Mouse (Mus musculus) regulatory T cell (primary cell): ENCODE results near the gene Aifm1.
"Not testable (repeated sequence)": the region's sequence is repeated elsewhere in the genome, so short reads cannot be mapped to it uniquely, and the experiment has no call there.

Experiments used
- in situ Hi-C: fragments of 300-600 bp; cut with MboI, MseI; formaldehyde crosslinking; loops from one replicate; pipeline ENCODE4 v1.15.1; 2025; ENCODE audit warnings: high pct_unique_total_duplicates

The Aifm1 gene

DNA sequence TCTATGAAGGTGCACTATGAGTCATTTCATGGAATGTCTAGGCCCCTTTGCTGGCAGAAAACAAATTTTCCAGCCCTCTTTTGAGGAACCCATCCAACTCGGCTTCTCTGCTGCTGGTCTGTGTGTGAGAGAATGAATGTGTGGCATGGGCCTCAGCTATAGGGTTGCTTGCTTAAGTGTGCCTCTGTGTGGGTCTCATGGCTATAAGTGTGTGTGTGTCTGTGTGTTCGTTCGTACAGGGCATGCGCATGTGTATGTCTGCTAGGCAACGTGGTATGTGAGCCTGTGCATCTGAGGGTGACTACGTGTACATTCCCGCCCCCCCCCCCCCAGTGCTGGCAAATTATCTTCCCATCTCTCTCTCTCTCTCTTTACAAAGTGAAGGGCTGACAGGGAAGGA is 52.9 kb downstream of the Aifm1 start:
- in situ Hi-C loops: no loop called here

DNA sequence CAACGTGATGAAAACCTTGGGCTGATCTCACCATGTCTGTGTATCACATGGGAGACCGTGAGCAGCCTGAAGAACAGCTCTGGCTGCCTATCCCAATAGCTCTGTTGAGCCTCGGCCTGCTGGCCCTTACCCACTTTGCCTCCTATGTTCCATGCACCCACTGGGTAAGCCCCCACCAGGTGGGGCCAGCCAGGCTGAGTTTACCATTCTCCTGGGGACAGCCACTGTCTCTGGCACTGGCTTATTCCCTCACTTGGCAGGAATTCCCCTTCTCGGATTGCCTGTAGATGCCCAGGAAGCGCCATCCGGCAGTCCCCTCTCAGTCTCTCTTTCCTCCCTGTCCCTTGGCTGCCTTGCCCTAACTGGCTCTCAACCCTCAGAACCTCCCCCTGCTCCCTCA is 56.4 kb downstream of the Aifm1 start:
- in situ Hi-C loops: loop anchor here (5.0 kb wide), 1 partner anchor 35 kb away; no protein-coding TSS in a partner anchor

- in situ Hi-C loops: loop anchor here (5.0 kb wide), 1 partner anchor 33 kb away; no protein-coding TSS in a partner anchor
Measured at GRCm38 (mm10) chrX:48455018-48455417, 58.3 kb downstream of the Aifm1 start.

- in situ Hi-C loops: no loop called here
Measured at GRCm38 (mm10) chrX:48454495-48454878, 58.9 kb downstream of the Aifm1 start.

- in situ Hi-C loops: no loop called here
Measured at GRCm38 (mm10) chrX:48453736-48454494, 59.4 kb downstream of the Aifm1 start.

- in situ Hi-C loops: no loop called here
Measured at GRCm38 (mm10) chrX:48452931-48453673, 60.3 kb downstream of the Aifm1 start.

DNA sequence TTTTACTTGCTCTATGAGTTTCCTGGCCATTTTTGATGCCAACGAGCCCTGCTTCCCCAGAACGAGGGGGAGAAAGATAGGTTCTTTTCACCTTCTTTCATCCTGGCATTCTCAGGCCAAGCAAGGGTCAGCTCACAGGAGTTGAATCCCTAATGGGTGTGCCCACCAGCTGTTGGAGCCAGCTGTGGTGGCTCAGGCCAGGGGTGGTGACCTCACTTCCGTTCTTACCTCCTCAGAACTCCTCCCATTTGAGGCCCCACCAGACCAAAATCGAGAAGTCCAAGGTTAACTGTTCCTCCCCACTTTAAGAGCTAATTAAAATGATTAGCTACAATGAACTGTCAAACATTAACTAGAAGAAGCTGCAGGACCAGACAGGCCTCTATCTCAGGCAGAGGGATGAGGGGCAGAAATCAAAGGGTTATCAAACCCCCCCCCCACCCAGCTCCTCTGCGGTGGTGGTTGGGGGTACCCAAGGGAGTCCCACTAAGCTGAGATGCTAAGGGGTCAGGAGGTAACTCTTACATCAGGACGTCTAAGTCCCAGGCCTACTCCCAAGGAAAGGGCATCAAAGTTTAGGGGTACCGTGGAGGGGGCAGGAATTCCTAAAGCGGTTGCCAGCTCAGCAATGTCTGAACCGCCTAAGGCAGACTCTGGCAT is 61.0 kb downstream of the Aifm1 start:
- in situ Hi-C loops: no loop called here

- in situ Hi-C loops: no loop called here
Measured at GRCm38 (mm10) chrX:48449646-48450045, 63.7 kb downstream of the Aifm1 start.

DNA sequence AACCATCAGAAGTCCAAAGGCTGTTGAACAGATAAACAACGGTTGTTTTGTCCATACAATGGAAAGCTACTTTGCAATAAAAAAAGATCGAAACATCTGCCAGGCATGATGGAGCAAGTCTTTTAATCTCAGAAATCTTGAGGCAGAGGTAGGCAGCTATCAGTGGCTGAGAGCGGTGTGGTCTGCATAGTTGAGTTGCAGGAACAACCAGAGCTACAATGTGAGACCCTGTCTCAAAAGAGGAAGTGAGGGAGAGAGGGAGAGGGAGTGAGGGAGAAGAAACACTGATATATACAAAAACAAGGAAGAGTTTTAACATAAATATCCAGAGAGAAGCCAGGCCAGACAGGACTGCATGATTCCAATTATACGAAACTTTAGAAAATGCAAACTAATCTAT is 68.7 kb downstream of the Aifm1 start:
- in situ Hi-C loops: no loop called here

GRCm38 (mm10) chrX:48441954-48442353 is 71.4 kb downstream of the Aifm1 start:
- in situ Hi-C loops: no loop called here

- in situ Hi-C loops: no loop called here
Measured at GRCm38 (mm10) chrX:48441548-48441947, 71.8 kb downstream of the Aifm1 start.

DNA sequence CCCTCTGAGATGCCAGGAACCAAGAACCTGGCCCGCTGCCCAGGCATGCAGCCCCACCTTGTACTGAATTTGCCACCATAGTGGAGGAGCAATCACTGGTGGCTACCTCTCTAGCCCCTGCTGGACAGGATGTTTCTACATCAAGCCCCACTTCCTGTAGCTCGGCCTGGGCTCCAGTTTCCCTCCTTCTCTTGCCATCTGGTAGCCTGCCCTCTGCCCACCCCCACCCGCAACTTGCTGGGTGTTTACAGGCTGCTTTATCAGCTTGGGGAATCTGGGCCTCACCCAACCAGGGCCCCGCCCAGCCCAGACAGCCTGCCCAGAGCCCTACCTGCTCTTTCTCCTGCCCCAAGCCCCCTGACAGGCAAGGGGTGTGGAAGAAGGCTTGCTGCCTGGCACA is 74.3 kb downstream of the Aifm1 start:
- in situ Hi-C loops: no loop called here

DNA sequence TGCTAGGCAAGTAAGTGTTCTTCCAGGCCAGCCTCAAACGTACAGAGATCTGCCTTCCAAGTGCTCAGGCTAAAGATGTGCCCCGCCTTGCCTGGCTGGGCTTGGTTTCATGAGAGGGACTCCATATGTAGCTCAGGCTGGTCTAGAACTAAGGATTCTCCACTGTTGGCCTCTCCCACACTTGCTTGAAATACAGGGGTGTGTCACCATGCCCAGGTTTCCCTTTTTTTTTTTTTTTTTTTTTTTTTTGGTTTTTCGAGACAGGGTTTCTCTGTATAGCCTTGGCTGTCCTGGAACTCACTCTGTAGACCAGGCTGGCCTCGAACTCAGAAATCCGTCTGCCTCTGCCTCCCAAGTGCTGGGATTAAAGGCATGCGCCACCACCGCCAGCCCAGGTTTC is 77.3 kb downstream of the Aifm1 start:
- in situ Hi-C loops: not testable (repeated sequence)

DNA sequence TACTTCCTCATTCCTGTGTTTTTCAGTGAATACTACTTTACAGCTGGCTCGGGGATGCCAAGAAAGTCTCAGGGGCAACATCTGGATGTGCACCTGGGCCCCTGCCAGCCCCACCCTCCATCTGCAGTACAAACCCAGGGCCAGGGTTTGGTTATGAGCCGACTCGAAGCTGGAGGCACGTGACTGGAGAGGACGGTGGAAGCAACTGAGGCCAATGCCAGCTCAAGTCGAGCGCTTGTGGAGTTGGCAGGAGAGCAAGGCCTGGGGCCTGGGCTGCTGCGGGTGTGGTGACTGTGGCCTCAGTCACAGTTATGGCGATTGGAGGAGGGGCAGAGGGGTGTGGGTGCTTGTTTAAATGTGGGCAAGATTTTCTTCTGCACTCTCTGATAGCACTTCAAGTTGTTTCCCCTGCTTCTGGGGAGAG is 77.9 kb downstream of the Aifm1 start:
- in situ Hi-C loops: no loop called here

DNA sequence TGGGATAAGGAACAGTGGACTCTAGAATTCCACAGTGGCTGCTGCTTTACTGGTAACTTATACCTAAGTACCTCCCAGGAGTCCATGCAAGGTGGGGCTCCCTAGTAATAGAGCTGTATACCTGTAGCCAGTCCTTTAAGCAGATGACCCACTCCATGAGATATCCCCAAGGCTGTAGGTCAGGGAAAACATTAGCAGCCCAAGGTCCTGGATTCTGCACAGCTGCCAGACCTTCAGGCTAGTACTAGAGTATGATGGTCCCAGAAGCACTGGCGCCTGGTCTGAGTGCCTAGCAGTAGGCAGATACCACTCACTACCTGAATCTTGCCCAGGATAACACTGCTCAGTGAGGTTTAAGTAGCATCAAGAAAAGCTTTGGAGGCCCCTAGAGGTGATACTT is 79.1 kb downstream of the Aifm1 start:
- in situ Hi-C loops: no loop called here

- in situ Hi-C loops: no loop called here
Measured at GRCm38 (mm10) chrX:48433527-48433899, 79.8 kb downstream of the Aifm1 start.

DNA sequence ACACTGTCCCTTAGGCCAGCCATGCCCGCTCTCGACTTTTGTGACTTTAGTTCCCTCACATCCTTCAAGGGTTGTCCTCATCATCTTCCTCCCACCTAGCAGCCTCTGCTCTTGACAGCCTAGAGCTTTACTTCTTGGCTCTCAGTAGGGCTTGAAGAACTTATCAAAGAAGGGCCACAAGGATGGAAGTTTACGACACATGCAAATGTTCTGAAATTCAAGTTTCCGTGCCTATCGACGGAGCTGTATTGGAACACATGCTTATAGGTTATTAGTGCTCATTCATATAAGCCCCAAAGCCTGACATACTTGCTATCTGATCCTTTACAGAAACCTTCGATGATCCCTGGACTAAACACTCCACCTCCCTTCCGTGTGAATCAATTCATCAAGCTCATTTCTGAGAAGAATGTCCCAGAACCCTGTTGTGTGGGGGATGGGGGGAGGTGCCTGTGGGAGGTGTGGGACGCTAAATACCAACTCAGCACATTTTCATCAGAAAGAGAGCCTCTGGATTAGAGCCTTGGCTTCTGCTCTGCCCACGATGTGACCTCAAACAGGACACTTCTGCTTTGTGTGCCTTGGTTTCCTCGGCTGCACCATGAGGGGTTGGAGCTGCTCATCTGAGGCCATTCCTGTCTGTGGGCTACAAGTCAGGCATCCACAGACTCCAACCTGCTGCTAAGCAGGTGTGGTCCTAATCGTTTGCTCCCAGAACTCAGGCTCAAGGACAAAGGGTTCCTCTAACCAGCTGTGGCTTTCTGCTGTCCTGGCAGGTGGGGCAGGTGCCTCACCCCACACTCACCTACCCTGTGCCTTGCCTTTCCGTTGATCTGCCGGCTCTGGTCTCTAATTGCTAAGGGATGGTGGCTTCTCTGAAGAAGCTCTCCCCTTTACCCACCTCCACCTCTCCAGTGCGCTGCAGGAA is 80.5 kb downstream of the Aifm1 start:
- in situ Hi-C loops: no loop called here

DNA sequence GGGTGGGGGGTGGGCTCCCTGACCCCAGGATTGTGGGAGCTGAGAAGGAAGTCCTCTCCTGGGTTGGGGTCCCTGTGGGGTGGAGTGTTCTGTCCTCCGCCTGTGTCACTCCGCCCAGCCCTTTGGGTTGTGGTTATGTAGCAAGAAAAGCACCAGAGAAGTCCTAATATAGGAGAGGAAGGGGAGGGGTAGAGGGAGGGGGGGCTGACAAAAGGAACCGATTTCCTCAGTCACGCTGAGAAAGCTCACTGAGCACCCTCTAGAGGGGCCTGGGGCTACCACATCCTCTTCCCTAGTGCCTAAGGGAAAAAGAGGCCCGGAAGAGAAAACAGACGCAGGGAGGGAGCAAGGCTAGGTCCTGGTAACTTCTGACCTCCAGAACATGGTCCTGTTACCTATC is 83.8 kb downstream of the Aifm1 start:
- in situ Hi-C loops: no loop called here

GRCm38 (mm10) chrX:48429100-48429499 is 84.3 kb downstream of the Aifm1 start:
- in situ Hi-C loops: no loop called here

DNA sequence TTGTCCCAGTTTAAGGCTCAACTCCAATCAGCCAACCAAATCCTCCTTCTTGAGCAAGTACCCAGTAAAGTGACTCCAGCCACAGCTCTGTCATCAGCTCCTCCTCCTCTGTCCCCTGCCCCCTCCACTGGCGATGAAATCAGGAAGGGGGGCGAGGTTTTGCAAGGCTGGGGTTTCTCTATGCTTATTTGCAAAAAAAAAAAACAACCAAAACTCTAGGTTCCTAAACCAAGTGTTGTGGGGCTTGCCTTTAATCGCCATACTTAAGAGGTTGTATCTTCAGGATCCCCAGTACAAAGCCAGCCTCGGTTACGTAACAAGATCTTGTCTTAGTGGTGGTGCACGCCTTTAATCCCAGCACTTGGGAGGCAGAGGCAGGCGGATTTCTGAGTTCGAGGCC is 84.7 kb downstream of the Aifm1 start:
- in situ Hi-C loops: no loop called here

DNA sequence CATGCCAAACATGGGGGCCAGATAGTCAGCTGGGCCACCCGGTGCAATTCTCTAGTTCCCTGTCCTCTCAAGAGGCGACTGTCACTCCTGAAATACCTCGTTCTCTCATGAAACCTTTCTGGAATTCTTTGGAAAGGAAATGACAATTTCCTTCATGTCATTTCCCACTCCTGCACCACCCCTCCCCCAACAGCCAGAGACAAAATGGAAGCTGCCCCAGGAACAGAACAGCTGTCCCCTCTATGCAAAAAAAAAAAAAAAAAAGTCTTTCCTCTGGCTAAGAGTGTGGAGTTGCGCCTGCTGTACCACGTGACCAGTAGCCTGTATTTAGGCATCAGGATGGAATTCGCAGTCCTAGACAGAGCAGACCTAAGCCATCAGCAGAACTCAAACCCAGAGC is 85.1 kb downstream of the Aifm1 start:
- in situ Hi-C loops: no loop called here

GRCm38 (mm10) chrX:48425280-48425679 is 88.1 kb downstream of the Aifm1 start:
- in situ Hi-C loops: no loop called here
